Mouse (Mus musculus) brain, embryonic 18.5 days (tissue): ENCODE measurements around the gene Iffo2.

Source experiments
- DNase-seq: peaks from one replicate; pipeline ENCODE4 v3.0.0-alpha.2; 2012; ENCODE audit warnings: low read depth, low spot score

The Iffo2 gene

DNA sequence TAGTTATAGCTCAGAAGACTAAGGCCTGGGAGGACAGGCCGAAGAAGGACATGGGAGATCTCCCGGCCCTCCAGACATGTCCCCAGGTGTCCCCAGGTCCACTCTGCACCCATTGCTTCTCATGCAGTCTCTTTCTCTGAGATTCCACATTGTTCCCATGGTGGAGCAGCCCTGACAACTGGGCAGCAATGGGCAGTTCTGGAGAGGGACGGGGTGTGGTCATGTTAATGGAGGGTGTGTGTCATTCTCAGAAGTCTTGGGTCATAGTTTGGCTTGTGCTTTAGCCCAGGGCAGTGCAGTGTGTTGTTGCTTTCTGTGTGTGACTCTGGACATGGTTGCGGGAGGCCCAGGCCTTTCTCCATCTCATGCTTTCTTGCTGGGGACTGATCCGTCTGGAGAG is 76.4 kb downstream of the Iffo2 start:
- DNase-seq = no peak

DNA sequence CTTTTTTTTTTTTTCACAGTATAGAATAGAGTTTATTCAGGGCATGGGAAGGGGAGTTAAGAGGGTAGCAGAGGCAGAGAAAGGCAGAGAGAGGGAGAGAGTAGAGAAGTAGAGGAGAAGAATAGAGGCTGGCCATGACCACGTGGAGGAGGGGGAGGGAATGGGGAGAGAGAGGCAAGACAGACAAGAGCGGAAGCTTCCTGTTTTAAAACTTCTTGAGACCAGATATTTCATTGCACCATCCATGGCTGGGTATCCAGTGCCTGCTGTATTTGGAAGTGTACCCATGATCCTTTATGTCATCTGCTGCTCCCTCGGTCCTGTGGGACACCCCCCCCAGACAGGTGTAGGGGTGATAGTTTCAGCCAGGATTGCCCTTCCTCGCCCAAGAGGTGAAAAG is 78.6 kb downstream of the Iffo2 start:
- DNase-seq = no peak

DNA sequence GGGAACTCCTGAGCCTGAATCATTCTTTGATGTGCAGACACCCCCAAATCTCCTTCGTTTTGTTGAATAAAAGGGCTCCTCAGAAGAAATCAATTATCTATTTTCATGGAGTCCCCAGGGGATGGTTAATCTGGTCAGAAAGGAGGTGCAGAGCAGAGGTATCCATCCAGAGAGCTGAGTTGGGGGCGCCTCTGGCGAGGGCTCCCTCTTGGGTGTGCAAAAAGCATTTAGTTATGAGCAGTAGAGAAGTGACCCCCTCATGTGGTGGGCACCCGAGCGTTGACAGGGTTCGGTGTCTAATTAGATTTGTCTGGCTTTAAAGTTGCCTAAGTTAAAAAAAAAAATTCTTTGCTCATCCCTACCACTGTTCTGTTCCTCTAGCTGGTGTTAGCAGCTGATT is 80.6 kb downstream of the Iffo2 start:
- DNase-seq = no peak

DNA sequence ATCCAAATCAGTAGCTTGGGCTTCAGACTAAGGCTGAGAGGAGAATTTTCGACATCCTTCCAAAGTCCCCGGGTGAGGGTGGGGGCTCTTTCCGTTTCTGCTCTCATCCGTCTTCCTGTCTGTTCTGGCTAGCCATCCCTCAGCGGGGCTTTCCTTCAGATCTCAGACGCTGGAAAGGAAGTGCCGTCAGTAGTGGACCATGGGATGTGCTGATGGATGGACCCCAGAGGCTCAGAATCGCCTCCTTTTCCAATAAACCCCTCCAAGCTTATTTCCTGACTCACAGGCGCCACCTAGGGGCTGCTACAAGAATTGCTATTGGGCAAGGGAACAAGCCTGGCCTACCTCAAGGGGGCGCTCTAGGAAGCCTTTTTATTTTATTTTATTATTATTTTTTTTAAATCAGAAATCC is 81.2 kb downstream of the Iffo2 start:
- no peak for DNase-seq

DNA sequence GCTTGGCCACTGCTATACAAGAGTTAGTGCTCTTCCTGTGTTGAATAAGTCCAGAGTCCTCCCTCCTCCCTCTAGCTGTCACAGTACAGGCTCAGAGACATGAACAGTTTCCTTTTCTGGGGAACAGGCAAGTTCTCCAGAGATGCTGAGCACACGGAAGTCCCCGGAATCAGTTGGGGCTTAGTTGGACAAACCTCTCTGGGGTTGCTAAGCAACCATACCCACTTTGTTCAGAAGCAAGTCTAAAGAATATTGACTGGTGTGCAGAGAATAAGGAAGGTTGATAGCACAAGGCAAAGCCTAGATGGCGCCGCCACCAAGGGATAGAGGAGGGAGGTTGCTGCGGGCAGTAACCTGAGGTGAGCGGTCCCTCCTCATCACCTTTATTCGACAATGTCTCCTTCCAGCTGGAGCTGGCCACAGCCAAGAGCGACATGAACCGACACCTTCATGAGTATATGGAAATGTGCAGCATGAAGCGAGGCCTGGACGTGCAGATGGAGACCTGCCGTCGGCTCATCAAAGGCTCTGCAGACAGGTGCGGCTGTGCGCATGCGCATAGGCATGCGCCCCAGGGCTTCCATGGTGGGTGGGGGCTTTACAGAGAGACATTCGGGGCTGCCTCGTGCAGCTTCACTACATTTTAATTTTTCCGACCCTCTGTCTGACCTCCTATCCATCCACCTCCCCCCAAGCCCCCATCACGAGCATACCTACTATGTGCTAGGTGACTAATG is 84.3 kb downstream of the Iffo2 start:
- DNase-seq = no peak

DNA sequence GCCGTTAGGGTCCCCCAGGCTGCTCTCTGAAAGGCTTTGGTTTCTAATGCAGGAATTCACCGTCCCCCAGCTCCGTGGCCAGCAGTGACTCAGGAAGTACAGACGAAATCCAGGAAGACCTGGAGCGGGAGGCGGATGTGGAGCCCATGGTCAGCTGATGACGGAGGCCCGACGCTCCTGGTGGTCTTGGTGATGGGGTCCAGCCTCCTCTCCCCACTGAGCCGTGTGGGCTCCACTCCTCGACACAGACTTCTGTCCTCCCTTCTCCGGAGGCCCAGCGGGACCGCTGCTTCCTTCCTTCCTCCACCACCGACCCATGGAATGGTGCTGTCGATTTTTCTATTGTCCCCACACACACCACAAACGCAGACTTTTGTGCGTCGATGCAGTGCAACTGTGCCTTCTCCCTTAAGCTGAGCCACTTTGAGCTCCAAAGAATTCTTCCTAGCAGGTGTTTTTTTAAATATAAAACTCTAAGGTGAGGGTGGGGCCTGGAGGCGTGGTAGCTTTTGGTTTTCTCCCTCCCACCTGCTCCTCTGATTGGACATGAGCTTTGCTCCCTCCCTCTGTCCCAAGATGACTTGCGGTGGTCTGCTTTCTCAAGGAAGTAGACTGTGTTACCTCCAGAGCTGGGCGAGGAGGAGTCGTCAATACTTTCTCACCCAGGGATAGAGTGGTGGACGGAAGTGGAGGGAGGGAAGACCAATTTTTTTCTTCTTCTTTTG is 86.1 kb downstream of the Iffo2 start:
- no peak for DNase-seq

DNA sequence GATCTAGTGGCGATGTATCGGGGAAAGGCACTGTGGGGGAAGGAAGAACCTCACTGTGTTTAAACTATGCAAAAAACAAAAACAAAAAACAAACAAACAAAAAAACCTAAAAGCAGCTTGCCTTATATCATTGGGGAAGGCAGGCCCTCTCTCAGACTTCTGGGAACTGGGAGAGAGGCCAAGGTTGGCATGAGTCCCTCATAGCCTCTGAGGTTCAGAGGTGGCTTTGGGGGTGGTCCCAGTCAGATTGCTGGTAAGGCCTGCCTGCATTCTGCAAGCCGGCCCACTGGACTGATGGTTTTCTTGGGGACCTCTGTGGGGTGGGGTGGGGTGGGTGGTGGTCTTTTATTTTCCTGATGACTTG is 86.6 kb downstream of the Iffo2 start:
- DNase-seq = no peak

DNA sequence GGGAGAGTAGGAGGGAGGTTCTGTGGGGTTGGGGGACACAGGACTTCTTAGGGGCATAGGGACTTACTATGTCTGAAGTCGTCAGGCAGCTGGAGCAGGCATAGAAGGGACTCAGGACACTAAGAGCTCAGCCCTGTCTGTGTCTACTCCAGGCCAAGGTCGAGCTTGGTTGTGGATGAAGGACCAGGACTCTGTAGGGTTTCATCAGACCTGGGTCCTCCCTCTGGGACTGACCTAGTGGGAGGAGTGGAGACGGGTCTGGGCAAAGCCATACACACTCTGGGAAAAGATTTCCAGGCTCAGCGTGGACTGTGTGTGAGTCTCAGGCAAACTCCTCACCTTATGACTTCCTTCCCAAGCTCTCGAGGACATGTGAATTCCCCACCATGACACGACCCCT is 89.4 kb downstream of the Iffo2 start:
- no peak for DNase-seq

DNA sequence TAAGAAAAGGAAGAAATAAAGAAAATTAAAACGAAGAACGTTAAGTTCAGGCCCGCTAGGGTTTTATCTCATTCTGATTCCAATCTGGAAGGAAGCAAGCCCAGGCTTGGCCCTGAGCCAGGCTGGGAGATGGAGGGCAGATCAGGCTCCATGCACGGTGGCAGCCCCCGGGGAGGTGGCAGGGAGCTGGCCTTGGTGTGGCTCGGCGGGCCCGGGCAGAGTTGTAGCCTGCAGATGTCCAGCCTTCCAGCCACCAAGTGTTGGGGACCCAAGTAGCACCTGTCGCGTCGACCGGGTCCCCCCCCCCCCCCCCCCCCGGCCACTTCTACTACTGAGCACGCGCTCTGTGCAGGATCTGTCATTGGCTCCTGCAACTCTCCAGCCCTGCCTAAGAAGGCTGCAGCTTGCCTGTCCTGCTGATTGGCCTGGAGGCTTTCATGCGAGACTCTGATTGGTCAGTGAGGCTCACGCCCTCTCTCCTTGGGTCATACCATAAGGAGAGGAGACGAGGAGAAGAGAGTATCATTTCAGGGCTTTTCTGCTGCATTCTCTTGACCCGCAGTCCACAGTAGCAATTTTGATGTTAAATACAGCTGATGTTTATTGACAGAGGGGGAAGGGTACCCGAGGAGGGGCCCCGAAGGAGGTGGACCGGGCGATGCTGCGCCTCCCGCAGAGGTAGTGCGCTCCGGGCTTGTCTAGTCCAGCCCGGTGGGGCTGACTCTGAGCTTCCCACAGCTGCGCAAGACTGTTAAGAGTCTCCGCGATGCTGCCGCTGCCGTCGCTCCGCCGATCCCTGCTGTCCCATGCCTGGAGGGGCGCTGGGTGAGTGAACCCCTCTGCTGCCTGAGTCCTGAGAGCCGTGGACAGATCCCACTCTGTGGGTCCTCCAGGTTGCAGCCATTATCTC is 92.3 kb downstream of the Iffo2 start, which contains the start of gene Aldh4a1:
TSS of gene Aldh4a1 (plus strand) at position 494 of the 910 bp plus-strand sequence.
- peak; percentile 97 for DNase-seq

DNA sequence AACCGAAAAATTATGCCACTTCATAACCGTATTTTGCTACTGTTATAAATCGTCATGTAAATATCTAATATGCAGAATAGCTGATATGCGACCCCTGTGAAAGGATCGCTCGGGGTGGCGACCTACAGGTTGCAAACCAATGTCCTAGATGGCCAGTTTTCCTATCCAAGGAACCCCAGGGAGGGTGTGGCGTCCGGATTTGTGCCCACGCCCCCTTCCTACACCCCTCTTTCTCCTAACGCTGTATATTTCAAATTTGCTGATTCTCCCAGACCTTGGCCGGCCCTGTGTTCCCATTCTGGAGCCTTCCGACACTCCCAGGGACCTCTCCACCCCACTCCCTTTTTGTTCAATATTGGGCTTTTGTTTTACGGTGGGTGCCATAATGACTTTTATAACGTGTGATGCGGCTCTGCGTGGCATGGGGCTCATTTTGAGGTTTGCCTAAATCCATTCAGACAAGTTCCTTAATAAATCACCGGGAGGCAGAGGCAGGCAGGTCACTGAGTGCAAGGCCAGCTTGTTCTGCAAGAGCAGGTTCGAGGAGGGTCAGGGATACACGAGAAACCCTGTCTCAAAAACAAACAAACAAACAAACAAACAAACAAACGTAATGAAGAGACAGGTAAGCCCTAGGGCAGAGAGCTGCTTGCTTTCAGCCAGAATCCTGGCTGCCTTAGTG is 93.2 kb downstream of the Iffo2 start:
- DNase-seq = no peak

DNA sequence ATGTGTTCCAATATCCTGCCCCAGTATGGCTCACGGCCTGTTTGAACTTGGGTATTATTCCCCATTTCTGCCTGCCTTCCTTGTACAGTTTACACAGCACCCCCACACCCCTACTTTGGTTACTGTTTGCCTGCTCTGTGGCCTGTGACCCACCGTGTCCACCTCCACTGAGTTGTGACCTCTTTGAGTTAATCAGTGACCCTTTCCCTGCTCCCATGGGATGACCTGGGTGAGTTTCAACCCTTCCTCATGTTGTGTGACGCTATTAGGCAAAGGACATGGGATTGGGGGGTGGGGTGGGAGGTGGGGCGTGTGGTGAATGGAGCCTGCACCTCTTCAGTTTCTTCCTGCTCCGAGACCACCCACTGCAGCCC is 93.8 kb downstream of the Iffo2 start:
- no peak for DNase-seq

DNA sequence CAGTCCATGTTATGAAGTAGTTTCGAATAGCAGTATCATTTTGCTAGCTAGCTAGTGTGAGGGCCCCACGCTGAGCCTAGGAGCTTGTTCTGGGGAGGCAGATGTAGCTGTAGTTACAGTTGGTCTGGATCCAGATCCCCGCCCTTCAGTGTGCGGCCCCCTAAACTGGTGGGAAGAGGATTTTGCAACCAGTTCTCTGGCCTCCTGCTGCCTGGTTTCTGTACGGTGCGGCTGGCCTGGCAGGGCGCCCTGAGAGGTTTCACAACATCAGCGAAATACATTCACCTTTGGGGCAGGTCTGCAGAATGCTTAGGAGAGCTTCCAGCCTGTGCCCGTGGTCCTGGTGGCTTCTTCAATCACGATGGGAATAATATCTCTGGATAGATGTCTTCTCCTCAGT is 94.4 kb downstream of the Iffo2 start:
- DNase-seq = no peak

DNA sequence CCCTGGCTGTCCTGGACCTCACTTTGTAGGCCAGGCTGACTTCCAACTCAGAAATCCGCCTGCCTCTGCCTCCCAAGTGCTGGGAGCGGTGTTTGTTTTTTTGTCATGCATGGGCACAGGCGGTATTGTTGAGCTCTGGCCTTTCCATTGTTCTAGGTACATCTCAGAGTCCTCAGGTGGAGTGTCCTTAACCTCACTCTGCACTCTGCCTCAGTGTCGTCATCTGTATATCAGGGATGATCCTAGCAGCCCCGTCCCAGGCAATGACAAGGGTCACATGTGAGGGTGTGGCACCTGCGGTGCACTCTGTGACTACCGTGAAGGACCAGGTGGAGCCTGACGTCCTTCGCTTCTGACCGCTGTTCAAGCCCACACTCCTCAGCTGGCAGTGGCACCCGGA is 97.0 kb downstream of the Iffo2 start:
- DNase-seq = no peak

DNA sequence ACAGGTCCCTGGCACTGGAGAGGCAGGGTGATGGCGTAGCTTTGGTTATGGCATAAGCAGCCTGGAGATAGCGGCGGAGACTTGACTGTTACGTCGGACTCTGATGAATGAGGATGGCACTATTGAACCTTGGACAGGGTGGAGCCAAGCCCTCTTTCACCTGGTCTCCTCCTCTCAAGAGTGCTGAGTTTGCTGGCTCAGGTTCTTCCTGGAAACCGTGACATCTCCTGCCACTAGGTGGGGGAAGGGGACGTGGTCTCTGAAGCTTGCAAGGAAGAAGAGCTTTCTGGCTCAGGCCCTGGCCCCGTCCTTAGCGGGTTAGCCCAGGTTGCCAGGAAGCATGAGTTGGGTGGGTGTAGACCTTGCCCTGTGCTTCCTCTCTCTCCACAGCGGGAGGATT is 99.8 kb downstream of the Iffo2 start:
- DNase-seq = no peak

DNA sequence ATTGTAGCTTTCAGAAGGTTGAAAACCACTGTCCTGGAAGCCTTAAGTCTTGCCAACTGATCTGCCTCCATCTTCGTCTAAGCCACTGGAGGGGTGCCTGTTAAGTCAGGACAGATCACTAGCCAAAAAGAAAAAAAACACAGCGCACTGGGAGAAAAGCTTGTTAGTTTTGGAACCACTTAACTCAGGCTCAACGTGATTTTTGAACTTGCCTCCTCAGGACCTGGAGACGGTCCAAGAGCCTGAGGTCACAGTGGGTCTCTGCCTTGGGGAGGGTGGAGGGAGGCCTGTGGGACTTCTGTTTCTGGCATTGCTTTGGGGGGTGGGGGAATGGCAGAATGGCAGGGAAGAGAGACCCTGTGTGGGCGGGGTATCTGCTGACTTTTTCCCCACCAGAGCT is 100.8 kb downstream of the Iffo2 start:
- no peak for DNase-seq

DNA sequence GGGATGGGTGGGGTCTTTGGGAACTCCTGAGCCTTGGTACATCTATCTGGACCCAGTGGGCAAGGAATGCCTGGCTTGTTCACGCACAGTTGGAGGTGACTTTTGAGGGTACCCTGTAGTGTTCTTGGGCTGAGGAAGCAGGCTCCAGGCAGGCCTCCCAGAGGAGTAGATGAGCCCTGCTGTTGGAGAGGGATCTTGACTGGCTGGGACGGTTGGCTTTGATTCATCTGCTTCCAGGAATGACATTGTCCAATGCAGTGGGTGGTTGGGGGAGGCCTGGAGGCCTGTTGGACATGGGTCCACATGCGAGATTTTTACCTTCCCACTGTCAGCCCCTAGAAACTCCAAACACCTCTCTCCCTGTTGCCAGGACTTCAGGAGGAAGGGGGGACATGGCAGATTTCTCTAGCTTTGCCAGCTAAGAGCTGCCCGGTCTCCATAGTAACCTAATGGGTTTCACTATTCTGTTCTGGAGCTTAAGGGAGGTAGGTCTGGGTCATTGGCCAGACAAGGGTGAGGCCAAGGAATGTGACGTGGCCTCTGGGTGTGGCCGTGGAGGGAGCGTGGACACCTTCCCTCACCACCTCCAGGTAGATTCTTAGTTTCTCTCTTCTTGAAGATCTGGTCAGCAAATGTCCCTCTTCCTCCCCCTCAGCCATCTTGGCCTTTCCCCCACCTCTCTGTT is 101.4 kb downstream of the Iffo2 start:
- no peak for DNase-seq

DNA sequence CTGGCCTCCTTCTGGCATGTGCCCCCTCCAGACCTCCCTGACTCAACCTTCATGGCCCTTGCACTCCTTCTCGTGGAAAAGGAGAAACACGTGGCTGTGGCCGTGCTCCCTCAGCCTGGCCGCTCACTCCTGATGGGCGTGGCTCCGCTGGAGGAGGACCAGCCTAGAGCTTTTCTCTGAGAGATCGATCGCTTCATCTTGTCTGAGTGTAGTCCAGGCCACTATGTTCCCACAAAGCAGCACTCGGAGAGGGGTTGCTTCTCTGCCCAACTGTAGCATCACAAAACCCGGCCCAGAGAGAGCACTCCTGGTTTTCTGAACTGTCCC is 101.9 kb downstream of the Iffo2 start:
- no peak for DNase-seq

DNA sequence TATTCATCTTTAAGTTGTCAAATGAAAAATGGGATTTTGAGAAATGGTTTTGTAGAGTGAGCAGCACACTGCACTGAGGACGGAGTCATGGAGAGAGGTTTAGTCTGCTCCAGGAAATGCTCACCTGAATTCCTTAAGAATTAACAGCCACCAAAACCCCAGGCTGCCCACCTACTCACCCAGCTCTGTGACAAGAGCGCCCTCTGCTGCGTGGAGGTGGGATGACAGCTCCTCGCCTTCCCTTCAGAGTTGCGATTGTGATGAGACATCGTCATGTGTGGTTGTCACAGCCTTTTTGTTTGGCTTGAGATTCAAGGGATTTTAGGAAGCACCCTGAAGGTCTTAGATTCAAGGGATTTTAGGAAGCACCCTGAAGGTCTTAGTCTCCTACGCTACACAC is 106.0 kb downstream of the Iffo2 start:
- no peak for DNase-seq

DNA sequence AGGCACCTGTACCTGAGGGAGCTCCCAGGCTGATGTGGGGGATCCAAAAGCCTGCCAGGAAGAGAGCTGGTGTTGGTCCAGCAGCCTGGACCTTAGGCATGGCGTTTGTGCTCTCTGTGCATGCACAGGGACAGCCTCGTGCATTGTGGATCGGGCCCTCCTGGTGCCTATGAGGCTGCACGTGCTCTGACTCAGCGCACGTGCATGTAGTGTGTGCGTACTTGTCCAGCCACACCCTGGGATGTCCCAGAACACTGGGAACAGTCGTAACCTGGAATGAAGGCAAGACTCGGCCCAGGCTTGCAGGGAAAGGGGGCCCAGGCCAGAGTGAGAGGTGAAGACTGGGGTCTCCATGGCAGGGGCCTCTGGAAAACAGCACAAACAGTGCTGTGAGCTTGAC is 107.5 kb downstream of the Iffo2 start:
- DNase-seq = no peak

DNA sequence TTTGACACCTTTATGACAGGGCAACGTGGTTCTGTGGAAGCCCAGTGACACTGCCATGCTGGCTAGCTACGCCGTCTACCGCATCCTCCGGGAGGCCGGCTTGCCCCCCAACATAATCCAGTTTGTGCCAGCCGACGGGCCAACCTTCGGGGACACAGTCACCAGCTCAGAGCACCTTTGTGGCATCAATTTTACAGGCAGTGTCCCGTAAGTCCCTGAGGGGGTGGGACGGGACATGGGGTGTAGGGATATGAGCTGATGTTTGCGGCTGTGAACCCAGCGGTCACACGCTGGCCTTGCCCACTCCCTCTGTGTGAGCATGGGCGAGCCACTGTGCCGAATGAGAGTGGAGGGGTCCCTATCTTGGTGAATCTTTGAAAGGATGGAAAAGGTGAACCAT is 108.0 kb downstream of the Iffo2 start:
- no peak for DNase-seq

DNA sequence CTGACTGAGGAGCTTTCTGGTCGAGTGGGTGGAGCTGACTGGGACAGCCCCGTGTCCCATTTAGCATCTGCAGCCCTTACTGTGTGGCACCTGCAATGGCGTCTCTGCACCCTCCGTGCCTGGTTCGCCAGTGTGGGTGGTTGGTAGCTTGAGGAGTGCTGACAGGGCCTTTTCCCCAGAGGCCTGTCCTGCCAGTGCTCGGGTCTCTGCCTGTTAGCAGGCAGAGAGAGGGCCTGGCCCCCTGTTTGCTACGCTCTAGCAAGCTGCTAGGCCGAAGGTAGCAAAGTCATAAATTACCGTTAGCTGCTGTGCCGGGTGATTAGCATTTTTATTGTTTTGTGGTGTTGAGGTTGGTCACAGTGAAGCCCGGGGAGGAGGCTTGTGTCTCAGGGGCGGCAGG is 109.5 kb downstream of the Iffo2 start:
- DNase-seq = no peak
